Mouse (Mus musculus) cerebellum, adult 2 months (tissue): ENCODE measurements around the gene Pon2.

Experiments
- CTCF ChIP-seq: fragments of 200-500 bp; IDR thresholded peaks from 2 replicates; pipeline ENCODE4 v1.5.1; 2011; ENCODE audit warnings: low read depth, mild to moderate bottlenecking, control low read depth, low read length, moderate library complexity, borderline replicate concordance; ENCODE audit not compliant: insufficient read depth
- POLR2A ChIP-seq: fragments of 200-500 bp; IDR thresholded peaks from 2 replicates; pipeline ENCODE4 v1.6.1; 2011; ENCODE audit warnings: low read length, control low read depth, borderline replicate concordance; ENCODE audit not compliant: insufficient read depth

- TF ChIP-seq CTCF, result no peak
- no peak for TF ChIP-seq POLR2A
Measured at GRCm38 (mm10) chr6:5230261-5230660, 68.0 kb downstream of the Pon2 start.
